15 mouse cellular contexts compared by ENCODE assay signal in the genomic region with DNA sequence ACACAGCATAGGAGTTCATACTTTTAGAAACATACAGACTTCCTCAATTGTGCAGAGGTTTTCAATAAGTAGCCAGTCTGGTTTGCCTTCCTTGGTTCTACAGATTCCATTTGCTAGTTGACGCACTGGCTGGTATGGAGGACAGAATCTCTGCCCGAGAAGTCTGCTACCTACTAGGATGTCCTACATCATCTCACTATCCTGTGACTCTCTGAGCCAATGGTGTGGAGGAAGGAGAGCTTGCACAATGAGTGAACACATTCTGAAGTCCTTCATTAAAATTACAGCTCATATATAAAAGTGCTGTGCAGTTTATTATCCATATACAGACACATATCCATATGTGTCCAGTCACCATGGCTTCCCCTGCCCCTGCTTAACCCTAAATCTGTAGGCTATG.
"Had no signal": no experiment of that assay in that cellular context is flagged by ENCODE, and none has a peak within 500 bp of the region (broad histone marks: within the 10 kb centered on the region; RNA-seq: fewer than 3 reads in every experiment).

No protein-coding gene starts in this region.

- DNase-seq: retina, postnatal 1 day; right cerebral cortex, adult 18-20 months; right cerebral cortex, postnatal 14 days; right cerebral cortex, postnatal 25 days; right cerebral cortex, postnatal 4 days; spleen, adult 18-20 months; thymus, adult 18-20 months; thymus, adult 2 months; thymus, postnatal 14 days; thymus, postnatal 25 days; thymus, postnatal 36 days; thymus, postnatal 4 days had no signal

- H3K4me3 ChIP-seq: neural tube, embryonic 15.5 days; stomach, embryonic 15.5 days had no signal

- H3K27ac ChIP-seq: neural tube, embryonic 15.5 days; stomach, embryonic 15.5 days; stomach, postnatal 0 days had no signal

- H3K36me3 ChIP-seq: neural tube, embryonic 15.5 days; stomach, embryonic 15.5 days had no signal

- H3K9me3 ChIP-seq: neural tube, embryonic 15.5 days; stomach, embryonic 15.5 days had no signal

- H3K9ac ChIP-seq: neural tube, embryonic 15.5 days; stomach, embryonic 15.5 days had no signal

- H3K4me2 ChIP-seq: neural tube, embryonic 15.5 days; stomach, embryonic 15.5 days had no signal

- H3K4me1 ChIP-seq: stomach, embryonic 15.5 days had no signal

- H3K27me3 ChIP-seq: neural tube, embryonic 15.5 days; stomach, embryonic 15.5 days had no signal
